Mouse (Mus musculus): ENCODE measurements at regions not wholly inside any gene's neighbourhood (a gene's known extent, or its start where the extent isn't known, plus 50 kb on each side); places are given as distances from the start of the nearest gene placed in this dataset.

DNA sequence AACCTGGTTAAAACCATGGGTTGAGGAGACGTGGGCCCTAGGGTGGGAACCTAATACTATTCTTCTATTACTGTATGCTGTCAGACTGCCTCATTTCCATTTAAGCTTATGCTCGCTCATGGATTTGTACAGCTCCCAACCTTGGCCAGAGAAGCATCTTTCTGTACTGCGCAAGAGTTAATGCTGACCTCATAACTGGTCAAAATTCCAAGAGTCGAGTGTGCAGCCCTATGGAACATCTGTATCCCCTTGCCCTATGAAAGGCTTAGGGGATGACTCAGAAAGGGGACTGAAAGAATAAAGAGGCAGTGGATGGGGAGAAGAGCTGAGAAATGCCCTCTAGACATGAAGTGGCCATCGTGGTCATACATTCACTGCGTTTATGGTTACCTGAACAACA, 218.7 kb upstream of the Cnr1 start:
- TF ChIP-seq CTCF (conservative IDR thresholded peaks at IDR 0.05 in 1 of 2, IDR thresholded peaks at IDR 0.05 in 1 of 2; ENCODE audit: low read depth in 2 of 2, low read length in 2 of 2) (no peak), E2F4 (IDR thresholded peaks at IDR 0.05; ENCODE audit: insufficient replicate concordance, low read depth, low read length) (no peak)
